Comparison of ENCODE assay signal across 7 mouse cellular contexts in the genomic region with DNA sequence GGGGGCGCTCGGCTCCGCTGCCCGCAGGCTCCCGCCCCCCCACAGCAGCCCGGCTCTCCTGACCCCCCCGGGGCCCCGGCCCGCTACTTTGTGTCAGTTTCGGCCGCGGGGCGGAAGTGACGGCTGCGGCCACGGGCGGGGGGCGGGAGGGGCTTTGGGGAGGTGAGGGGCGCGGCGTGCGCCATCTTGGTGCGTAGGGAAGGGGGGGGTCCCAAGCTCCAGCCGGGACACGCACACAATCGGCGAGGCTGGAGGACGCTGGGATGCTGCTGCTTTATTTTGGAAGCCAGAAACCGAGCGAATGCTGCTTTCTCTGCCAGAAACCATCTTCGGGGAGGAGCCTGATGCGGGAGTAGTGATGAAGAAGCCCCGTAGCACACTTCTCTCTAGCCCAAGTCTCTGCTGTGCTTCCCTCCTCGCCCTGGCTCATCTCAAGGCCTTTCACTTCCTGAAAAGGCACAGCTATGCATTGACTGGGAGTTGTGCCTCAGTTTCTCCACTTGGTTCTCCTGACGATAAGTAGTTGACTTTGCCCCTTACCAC. TPM values are rescaled to one million over a fixed set of nuclear protein-coding genes. Genes with fewer than 3 reads are reported as not detected.
A peak's percentile ranks its signal among the peaks of the same experiment; 100 is the strongest.
DNase-seq lines count a peak whose midpoint lies in the region; ATAC-seq and TF ChIP-seq lines count a peak whose summit lies in the region.

A gene (minus strand): TSS at position 288 of the 543 bp plus-strand sequence.

- H3K9ac ChIP-seq in hindbrain, embryonic 12.5 days = peak within 1 kb of the TSS; percentile 96

- WGBS in hindbrain, embryonic 12.5 days = under 1% methylated on average over 29 of the region's 35 CpGs
- 2% methylated on average over 34 of the region's 35 CpGs for WGBS in small intestine, adult 2 months

- intact Hi-C loops in left cerebral cortex, postnatal 10 days (cut with DNase I) = loop anchor here (5.0 kb wide), 2 partner anchors 34 to 114 kb away; a partner anchor contains a TSS

- H3K36me3 ChIP-seq in hindbrain, embryonic 12.5 days = peaks cover 10% of the 10 kb centered on the region
- H3K36me3 ChIP-seq in megakaryocyte, embryonic 14.5 days (replicated peaks; ENCODE audit: low read length) = peaks cover 19% of the 10 kb centered on the region
- no peaks in the 10 kb centered on the region for H3K36me3 ChIP-seq in small intestine, adult 2 months (ENCODE audit: control insufficient read depth, insufficient read depth, low read length)

- no peak for TF ChIP-seq CTCF in small intestine, adult 2 months (IDR thresholded peaks at IDR 0.05; ENCODE audit: extremely low read depth, insufficient read length, insufficient replicate concordance, low read depth, low read length)

- peak within 1 kb of the TSS; percentile 92 for H3K27ac ChIP-seq in hindbrain, embryonic 12.5 days
- H3K27ac ChIP-seq in small intestine, adult 2 months (ENCODE audit: insufficient read depth, low read depth, low read length) = peak within 1 kb of the TSS; percentile 74

- TF ChIP-seq POLR2A in small intestine, adult 2 months (IDR thresholded peaks at IDR 0.05; ENCODE audit: low read depth, low read length) = no peak

- H3K9me3 ChIP-seq in hindbrain, embryonic 12.5 days (replicated peaks) = no peaks in the 10 kb centered on the region
- H3K9me3 ChIP-seq in megakaryocyte, embryonic 14.5 days = no peaks in the 10 kb centered on the region

- H3K4me3 ChIP-seq in hindbrain, embryonic 12.5 days = peak within 1 kb of the TSS; percentile 84
- H3K4me3 ChIP-seq in megakaryocyte, embryonic 14.5 days (replicated peaks) = peak within 1 kb of the TSS; percentile 95
- H3K4me3 ChIP-seq in small intestine, adult 2 months (ENCODE audit: low read depth, low read length) = peak within 1 kb of the TSS; percentile 84

- peaks cover 49% of the 10 kb centered on the region for H3K4me1 ChIP-seq in hindbrain, embryonic 12.5 days
- H3K4me1 ChIP-seq in megakaryocyte, embryonic 14.5 days = peaks cover 72% of the 10 kb centered on the region
- H3K4me1 ChIP-seq in small intestine, adult 2 months (ENCODE audit: control insufficient read depth, insufficient read depth, insufficient read length, low read length) = no peaks in the 10 kb centered on the region; the same call in 1 of the 2 replicates

- ATAC-seq in hindbrain, embryonic 12.5 days (ENCODE audit: low FRiP score) = peak; percentile 73

- H3K4me2 ChIP-seq in hindbrain, embryonic 12.5 days (replicated peaks) = peak within 1 kb of the TSS; percentile 97

- peak; percentile 90 for DNase-seq in NIH3T3 (ENCODE audit: low read depth)
- DNase-seq in cerebellum, adult 18-20 months = peak; percentile 48 to 60
- DNase-seq in frontal cortex, postnatal 14 days (ENCODE audit: low spot score in 2 of 2) = peak; percentile 44 to 50
- DNase-seq in left cerebral cortex, postnatal 10 days (ENCODE audit: extremely low spot score in 1 of 2, low spot score in 2 of 2) = peak; percentile 68 to 85

- H3K27me3 ChIP-seq in hindbrain, embryonic 12.5 days = no peaks in the 10 kb centered on the region
- H3K27me3 ChIP-seq in megakaryocyte, embryonic 14.5 days (replicated peaks) = peaks cover 40% of the 10 kb centered on the region
- H3K27me3 ChIP-seq in small intestine, adult 2 months (ENCODE audit: control insufficient read depth, insufficient read depth, low read length) = peaks cover 19% of the 10 kb centered on the region

RNA-seq across cellular contexts. Expression of the gene that starts here (rescaled TPM):
- polyA plus RNA-seq in hindbrain, embryonic 12.5 days (2016; fragmentation: Nextera tagmentation; extraction: Ambion mirVana) = 20.3 and 22.8 TPM in 2 replicates
- total RNA-seq in left cerebral cortex, postnatal 10 days (2021) = 10 to 100 TPM; 77.0 to 88.7 TPM
- polyA plus RNA-seq in megakaryocyte, embryonic 14.5 days (2012; ENCODE audit: insufficient read depth, low replicate concordance) = 4.2 and 6.1 TPM in 2 replicates
- 8.3 and 13.5 TPM in 2 replicates for polyA plus RNA-seq in small intestine, adult 2 months (2012; rRNA removed)

Comparison
In these comparisons a context has a peak if more than half of its experiments do, and no peak if none do; other contexts are left out.
1. Peak in every context shown above with its lines: DNase-seq, ATAC-seq, H3K4me3 ChIP-seq and H3K27ac ChIP-seq.